Mouse (Mus musculus) megakaryocyte, embryonic 14.5 days (primary cell): ENCODE measurements around the gene Tceal9.

Source experiments
- FLI1 ChIP-seq: IDR thresholded peaks from 2 replicates; pipeline ENCODE4 v1.6.1; 2012; ENCODE audit warnings: low read length, inconsistent platforms, mixed read lengths
- GATA1 ChIP-seq: IDR thresholded peaks from 3 replicates; pipeline ENCODE4 v1.6.1; 2012; ENCODE audit warnings: mixed read lengths, low read length, inconsistent platforms, borderline replicate concordance

- no peak for TF ChIP-seq FLI1
- no peak for TF ChIP-seq GATA1
Observed at GRCm38 (mm10) chrX:136195193-136195944, 49.5 kb upstream of the Tceal9 start.
